Mouse (Mus musculus): ENCODE measurements around the gene Ssbp3.

GRCm38 (mm10) chr4:106985289-106985688 is 74.8 kb downstream of the Ssbp3 start:
- TF ChIP-seq CTCF (IDR thresholded peaks at IDR 0.05; ENCODE audit: low read depth) (no peak), EP300 (IDR thresholded peaks at IDR 0.05; ENCODE audit: low read depth) (no peak)
